Mouse (Mus musculus) right cerebral cortex, postnatal 10 days (tissue): ENCODE data around the gene Fam32a.
A peak's percentile ranks its signal among the peaks of the same experiment; 100 is the strongest.

ENCODE experiments used
- DNase-seq, 2 experiments: peaks; one replicate each; pipeline ENCODE4 v3.0.0; 2021; ENCODE audit warnings: low spot score in 2 of 2

Fam32a gene

GRCm38 (mm10) chr8:72219541-72220363 is at the start of gene Fam32a:
TSS of gene Fam32a (plus strand) at chr8:72219730.
- DNase-seq = peak; percentile 95 to 96

- peak; percentile 62 to 81 for DNase-seq
Measured at GRCm38 (mm10) chr8:72177346-72177925, 42.1 kb upstream of the Fam32a start.

GRCm38 (mm10) chr8:72183554-72184202 is 35.9 kb upstream of the Fam32a start:
- DNase-seq = peak; percentile 41 to 44

- no peak for DNase-seq
Measured at GRCm38 (mm10) chr8:72187793-72188331, 31.7 kb upstream of the Fam32a start.

- DNase-seq = no peak
Measured at GRCm38 (mm10) chr8:72189417-72190214, 29.9 kb upstream of the Fam32a start, which contains the start of gene Hsh2d. TSS of gene Hsh2d (plus strand) at chr8:72189638.

GRCm38 (mm10) chr8:72190215-72190539 is 29.4 kb upstream of the Fam32a start:
- no peak for DNase-seq

- DNase-seq = no peak
Measured at GRCm38 (mm10) chr8:72192065-72192464, 27.5 kb upstream of the Fam32a start.

- DNase-seq = no peak
Measured at GRCm38 (mm10) chr8:72197997-72198396, 21.5 kb upstream of the Fam32a start.

- no peak for DNase-seq
Measured at GRCm38 (mm10) chr8:72208582-72208981, 10.9 kb upstream of the Fam32a start.

- DNase-seq = no peak
Measured at GRCm38 (mm10) chr8:72210222-72210621, 9.3 kb upstream of the Fam32a start.

GRCm38 (mm10) chr8:72210710-72211109 is 8.8 kb upstream of the Fam32a start:
- DNase-seq = no peak

GRCm38 (mm10) chr8:72211846-72212245 is 7.7 kb upstream of the Fam32a start:
- DNase-seq = no peak

GRCm38 (mm10) chr8:72212751-72213150 is 6.8 kb upstream of the Fam32a start, which contains the start of gene Cib3:
TSS of gene Cib3 (minus strand) at chr8:72212837.
- peak in 1 of 2 experiments; percentile 26 for DNase-seq

- DNase-seq = no peak
Measured at GRCm38 (mm10) chr8:72213536-72213935, 6.0 kb upstream of the Fam32a start, which contains the start of gene Gm11034. TSS of gene Gm11034 (minus strand) at chr8:72213636.

- DNase-seq = no peak
Measured at GRCm38 (mm10) chr8:72215060-72215459, 4.5 kb upstream of the Fam32a start.

- DNase-seq = no peak
Measured at GRCm38 (mm10) chr8:72215871-72216270, 3.7 kb upstream of the Fam32a start.

- DNase-seq = no peak
Measured at GRCm38 (mm10) chr8:72218781-72219540, 569 bp upstream of the Fam32a start.

- no peak for DNase-seq
Measured at GRCm38 (mm10) chr8:72220758-72221157, 1.2 kb downstream of the Fam32a start.

GRCm38 (mm10) chr8:72222656-72223055 is 3.1 kb downstream of the Fam32a start:
- DNase-seq = peak in 1 of 2 experiments; percentile 40

GRCm38 (mm10) chr8:72239499-72240402 is 20.2 kb downstream of the Fam32a start, which contains the start of gene Ap1m1:
TSS of gene Ap1m1 (plus strand) at chr8:72240018.
- DNase-seq = peak; percentile 99
